Mouse (Mus musculus) layer of hippocampus, adult 6 months (tissue): ENCODE measurements around the gene Vmn1r120. TPM values are rescaled to one million over a fixed set of nuclear protein-coding genes. Genes with fewer than 3 reads are reported as not detected.

ENCODE experiments used
- long read RNA-seq, 2 experiments: library from polyadenylated mRNA; unstranded; transcript quantifications; one replicate each; pipeline ENCODE4 v2.0.0; 2019 to 2020
- polyA plus RNA-seq: library from polyadenylated mRNA; unstranded; fragments of <200 nt; fragmentation: Nextera tagmentation; gene quantifications from 2 replicates; pipeline ENCODE4 v1.2.3, GENCODE M21; 2021

Vmn1r120 gene
- not detected in 2 replicates for polyA plus RNA-seq
- long read RNA-seq, experiment 1 = 0 reads
- long read RNA-seq, experiment 2 = 0 reads

GRCm38 (mm10) chr7:21053684-21054083 lies at the start of gene Vmn1r120:
Gene Vmn1r120, minus strand, starts transcription at chr7:21053784.

GRCm38 (mm10) chr7:21098413-21098812 lies 44.8 kb upstream of the Vmn1r120 start, which contains the start of gene Vmn1r121:
Gene Vmn1r121, minus strand, starts transcription at chr7:21098513.

GRCm38 (mm10) chr7:21012355-21012754 lies 41.2 kb downstream of the Vmn1r120 start, which contains the start of gene Vmn1r119:
Gene Vmn1r119, minus strand, starts transcription at chr7:21012455.

Other genes with a start within 250 kb of the Vmn1r120 start
- not detected in 2 replicates for gene Vmn1r114, start 241.6 kb downstream of the Vmn1r120 start, polyA plus RNA-seq
- not detected in 2 replicates for gene Vmn1r115, start 208.8 kb downstream of the Vmn1r120 start, polyA plus RNA-seq
- not detected in 2 replicates for gene Vmn1r116, start 181.5 kb downstream of the Vmn1r120 start, polyA plus RNA-seq
- gene Vmn1r117, start 169.7 kb downstream of the Vmn1r120 start, polyA plus RNA-seq = not detected in 2 replicates
- not detected in 2 replicates for gene Vmn1r118, start 141.4 kb downstream of the Vmn1r120 start, polyA plus RNA-seq
- not detected in 2 replicates for gene Vmn1r119, start 41.3 kb downstream of the Vmn1r120 start, polyA plus RNA-seq
- gene Vmn1r121, start 44.7 kb upstream of the Vmn1r120 start, polyA plus RNA-seq = not detected in 2 replicates
- not detected in 2 replicates for gene Vmn1r122, start 80.3 kb upstream of the Vmn1r120 start, polyA plus RNA-seq
- not detected in 2 replicates for gene Vmn1r123, start 108.4 kb upstream of the Vmn1r120 start, polyA plus RNA-seq
- gene Gm5157, start 136.6 kb upstream of the Vmn1r120 start, polyA plus RNA-seq = not detected in 2 replicates
- gene Vmn1r124, start 206.8 kb upstream of the Vmn1r120 start, polyA plus RNA-seq = not detected in 2 replicates
- not detected in 2 replicates for gene Vmn1r125, start 218.4 kb upstream of the Vmn1r120 start, polyA plus RNA-seq
- not detected in 2 replicates for gene Vmn1r126, start 247.7 kb upstream of the Vmn1r120 start, polyA plus RNA-seq